Mouse (Mus musculus) kidney, adult 2 months (tissue): Measurements from ENCODE around the gene Tenm1. TPM values are rescaled to one million over a fixed set of nuclear protein-coding genes. Genes with fewer than 3 reads are reported as not detected.

Experiments used
- DNase-seq: peaks from one replicate; pipeline ENCODE4 v3.0.0; 2021
- H3K27ac ChIP-seq: fragments of 200-500 bp; 2 replicates; pipeline ENCODE4 v1.5.1; 2012; ENCODE audit warnings: low read depth, low read length, control low read depth, inconsistent platforms; ENCODE audit not compliant: insufficient read depth
- H3K27me3 ChIP-seq: fragments of 200-500 bp; replicated peaks from 2 replicates; pipeline ENCODE4 v1.6.1; 2012; ENCODE audit warnings: mild to moderate bottlenecking, moderate library complexity, low read length, inconsistent platforms; ENCODE audit not compliant: control insufficient read depth, insufficient read depth
- H3K36me3 ChIP-seq: fragments of 200-500 bp; 2 replicates; pipeline ENCODE4 v1.6.1; 2012; ENCODE audit warnings: mild to moderate bottlenecking, moderate library complexity, low read length, inconsistent platforms; ENCODE audit not compliant: control insufficient read depth, insufficient read depth
- H3K4me1 ChIP-seq: fragments of 200-500 bp; 2 replicates; pipeline ENCODE4 v1.6.1; 2011; ENCODE audit warnings: low read length; ENCODE audit not compliant: control insufficient read depth, insufficient read depth
- H3K4me3 ChIP-seq: fragments of 200-500 bp; 2 replicates; pipeline ENCODE4 v1.5.1; 2011; ENCODE audit warnings: mild to moderate bottlenecking, low read depth, low read length, control low read depth; ENCODE audit not compliant: insufficient read depth
- CTCF ChIP-seq: fragments of 200-500 bp; conservative IDR thresholded peaks from 2 replicates; pipeline ENCODE4 v1.5.1; 2011; ENCODE audit warnings: low read depth, mild to moderate bottlenecking, control low read depth, low read length, moderate library complexity, mixed read lengths; ENCODE audit not compliant: insufficient read depth, insufficient read length
- POLR2A ChIP-seq: fragments of 200-500 bp; IDR thresholded peaks from one replicate; pipeline ENCODE4 v1.6.1; 2011; ENCODE audit warnings: low read depth, low read length, control low read depth
- WGBS: fragments of 180-500 bp; shearing (Covaris S2); methylation state at CpG from one replicate; pipeline ENCODE4 v1.1.7; 2018; 5-methylcytosine and 5-hydroxymethylcytosine counted together
- polyA plus RNA-seq: library from polyadenylated mRNA; depleted of rRNA; stranded (reverse); fragments of >200 nt; gene quantifications from 2 replicates; pipeline ENCODE4 v1.2.3, GENCODE M21; 2012

The Tenm1 gene
- polyA plus RNA-seq, 1 experiment, result not detected

- Histone ChIP-seq H3K4me1 (no peaks in the 10 kb centered on the region), H3K27me3 (no peaks in the 10 kb centered on the region), H3K27ac (no peak overlapping the region), H3K36me3 (no peaks in the 10 kb centered on the region), H3K4me3 (no peak overlapping the region)
- 54% methylated on average over 5 of the region's 5 CpGs for WGBS
- no peak for DNase-seq
- TF ChIP-seq CTCF (no peak), POLR2A (no peak)
Observed at GRCm38 (mm10) chrX:43202249-43202783, 226.6 kb downstream of the Tenm1 start.

DNA sequence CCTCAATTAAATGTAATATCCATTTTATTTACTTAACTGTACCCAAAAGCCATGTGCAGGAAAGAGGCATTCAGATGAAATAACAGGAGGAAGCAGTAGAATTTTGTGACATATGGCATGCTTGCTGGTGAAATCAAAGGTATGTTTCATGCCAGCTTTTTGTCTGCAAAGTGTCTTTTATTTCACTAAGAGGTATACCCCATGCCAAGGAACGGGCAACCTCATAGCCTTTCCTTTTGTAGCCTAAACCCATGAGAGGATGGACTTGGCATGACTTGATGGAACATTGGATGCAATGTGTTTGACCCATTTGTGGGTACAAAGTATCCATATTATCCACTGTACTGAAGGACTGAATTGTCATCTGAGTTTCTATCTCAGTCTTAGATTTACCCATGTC lies 246.0 kb downstream of the Tenm1 start:
- WGBS, result 81% methylated on average over 1 of the region's 1 CpGs
- no peak overlapping the region for H3K4me3 ChIP-seq
- H3K27ac ChIP-seq, result no peak overlapping the region
- no peak for TF ChIP-seq POLR2A
- no peak for TF ChIP-seq CTCF
- DNase-seq, result no peak
- no peaks in the 10 kb centered on the region for H3K4me1 ChIP-seq
- H3K36me3 ChIP-seq, result no peaks in the 10 kb centered on the region
- no peaks in the 10 kb centered on the region for H3K27me3 ChIP-seq

- 70% methylated on average over 3 of the region's 3 CpGs for WGBS
Observed at GRCm38 (mm10) chrX:43151561-43151960, 277.4 kb downstream of the Tenm1 start.

GRCm38 (mm10) chrX:43129696-43130095 lies 299.2 kb downstream of the Tenm1 start:
- Histone ChIP-seq H3K27me3 (no peaks in the 10 kb centered on the region), H3K4me1 (no peaks in the 10 kb centered on the region), H3K36me3 (no peaks in the 10 kb centered on the region), H3K27ac (no peak overlapping the region), H3K4me3 (no peak overlapping the region)
- 75% methylated on average over 2 of the region's 2 CpGs for WGBS
- TF ChIP-seq CTCF, result no peak
- TF ChIP-seq POLR2A, result no peak
- no peak for DNase-seq

More at GRCm38 (mm10) chrX:43151561-43151960, 277.4 kb downstream of the Tenm1 start:
- Histone ChIP-seq H3K27me3 (no peaks in the 10 kb centered on the region), H3K4me1 (no peaks in the 10 kb centered on the region), H3K4me3 (no peak overlapping the region), H3K36me3 (no peaks in the 10 kb centered on the region), H3K27ac (no peak overlapping the region)
- TF ChIP-seq CTCF, result no peak
- no peak for DNase-seq

DNA sequence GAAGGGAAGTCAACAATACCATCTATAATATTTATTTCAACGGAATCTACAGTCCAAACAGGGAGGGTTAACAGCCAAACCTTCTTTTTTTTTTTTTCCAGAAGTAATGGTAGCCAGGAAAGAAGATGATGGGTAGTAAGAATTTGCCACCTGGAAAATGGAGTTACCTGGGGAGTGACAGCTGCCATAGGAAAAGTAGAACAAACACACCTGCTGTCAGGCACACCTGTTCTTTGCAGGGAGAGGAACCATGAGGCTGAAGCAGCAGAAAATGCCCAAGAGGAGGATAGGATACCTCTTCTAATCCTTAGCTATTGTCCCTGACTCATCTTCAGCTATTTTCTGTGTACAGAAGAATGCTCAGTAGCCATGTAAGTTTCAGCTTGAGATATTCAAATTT lies 306.4 kb downstream of the Tenm1 start:
- no peak for DNase-seq
- Histone ChIP-seq H3K4me3 (no peak overlapping the region), H3K36me3 (no peaks in the 10 kb centered on the region), H3K27ac (no peak overlapping the region), H3K4me1 (no peaks in the 10 kb centered on the region), H3K27me3 (no peaks in the 10 kb centered on the region)
- 53% methylated on average over 1 of the region's 1 CpGs for WGBS
- TF ChIP-seq CTCF, result no peak
- no peak for TF ChIP-seq POLR2A

- Histone ChIP-seq H3K36me3 (no peaks in the 10 kb centered on the region), H3K27me3 (no peaks in the 10 kb centered on the region), H3K4me1 (no peaks in the 10 kb centered on the region), H3K27ac (no peak overlapping the region), H3K4me3 (no peak overlapping the region)
- no peak for DNase-seq
- no peak for TF ChIP-seq POLR2A
- no peak for TF ChIP-seq CTCF
- 68% methylated on average over 1 of the region's 1 CpGs for WGBS
Observed at GRCm38 (mm10) chrX:43122001-43122400, 306.9 kb downstream of the Tenm1 start.

DNA sequence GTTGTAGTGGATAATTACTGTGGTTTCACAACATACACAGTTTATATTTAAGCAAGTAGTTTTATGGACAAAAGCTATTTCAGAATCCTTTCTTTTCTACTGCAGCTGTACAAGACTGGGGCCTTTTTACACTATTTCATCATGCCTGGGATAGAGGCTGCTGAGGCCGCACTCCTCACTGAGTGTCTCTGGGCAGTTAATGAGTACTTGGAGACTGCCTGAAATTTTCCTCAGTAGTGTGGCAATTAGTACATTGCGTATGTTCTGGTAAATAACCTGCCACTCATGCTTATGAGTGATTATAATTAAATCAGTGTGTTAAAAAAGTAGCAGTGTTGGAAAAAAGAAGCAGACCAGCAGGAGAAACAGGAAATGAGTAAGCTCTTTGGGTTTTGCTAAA lies 442.8 kb downstream of the Tenm1 start:
- no peak overlapping the region for H3K27ac ChIP-seq
- no peak for DNase-seq
- no peaks in the 10 kb centered on the region for H3K4me1 ChIP-seq
- H3K27me3 ChIP-seq, result no peaks in the 10 kb centered on the region
- 76% methylated on average over 2 of the region's 2 CpGs for WGBS
- H3K36me3 ChIP-seq, result no peaks in the 10 kb centered on the region
- TF ChIP-seq CTCF, result no peak
- no peak for TF ChIP-seq POLR2A
- H3K4me3 ChIP-seq, result no peak overlapping the region
